Mouse (Mus musculus) adrenal gland (tissue): ENCODE data around the gene Ubiad1.

Source experiments
- intact Hi-C: fragments of 180-260 bp; cut with DNase I; formaldehyde crosslinking; loops from one replicate; pipeline ENCODE4 v1.15.1; 2025

The Ubiad1 gene

DNA sequence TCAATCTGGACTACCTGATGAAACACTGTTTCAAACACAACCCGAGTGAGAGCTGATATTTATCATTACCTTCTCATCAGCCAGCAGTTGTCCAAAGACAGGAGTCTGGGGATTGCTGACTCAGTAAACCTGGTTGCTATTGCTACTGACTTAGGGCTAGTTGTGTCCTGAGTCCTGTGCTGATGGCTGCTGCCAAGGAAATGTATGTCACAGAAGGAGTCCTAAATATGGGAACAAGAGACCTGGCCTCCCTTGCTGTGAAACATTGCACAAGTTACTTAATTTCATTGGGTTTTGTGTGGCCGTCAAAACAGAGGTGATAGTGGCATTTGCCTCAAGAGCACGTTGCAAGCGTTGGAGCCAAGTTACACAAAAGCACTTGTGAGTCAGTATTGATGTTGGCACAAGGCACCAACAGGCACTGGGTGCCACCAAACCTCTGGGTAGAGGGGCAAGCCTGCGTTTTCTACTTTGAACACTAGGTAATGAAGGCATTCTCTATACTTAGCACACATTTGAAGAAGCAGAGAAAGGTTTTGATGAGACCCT is 11.0 kb upstream of the Ubiad1 start:
- intact Hi-C loops: no loop called here

DNA sequence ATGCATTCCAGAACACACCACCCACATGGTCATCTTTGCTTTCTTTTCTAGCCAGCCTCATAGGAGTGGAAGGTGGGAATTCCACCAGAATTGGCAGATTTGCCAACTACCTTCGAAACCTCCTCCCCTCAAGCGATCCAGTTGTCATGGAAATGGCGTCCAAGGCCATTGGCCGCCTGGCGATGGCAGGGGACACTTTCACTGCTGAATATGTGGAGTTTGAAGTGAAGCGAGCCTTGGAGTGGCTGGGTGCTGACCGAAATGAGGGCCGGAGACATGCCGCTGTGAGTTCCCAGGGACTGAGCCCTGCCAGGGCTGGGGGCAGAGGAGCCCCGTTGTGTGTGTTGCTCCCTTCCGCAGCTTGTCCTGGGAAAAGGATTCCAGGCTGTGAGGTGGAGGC is 9.1 kb upstream of the Ubiad1 start:
- intact Hi-C loops: no loop called here

DNA sequence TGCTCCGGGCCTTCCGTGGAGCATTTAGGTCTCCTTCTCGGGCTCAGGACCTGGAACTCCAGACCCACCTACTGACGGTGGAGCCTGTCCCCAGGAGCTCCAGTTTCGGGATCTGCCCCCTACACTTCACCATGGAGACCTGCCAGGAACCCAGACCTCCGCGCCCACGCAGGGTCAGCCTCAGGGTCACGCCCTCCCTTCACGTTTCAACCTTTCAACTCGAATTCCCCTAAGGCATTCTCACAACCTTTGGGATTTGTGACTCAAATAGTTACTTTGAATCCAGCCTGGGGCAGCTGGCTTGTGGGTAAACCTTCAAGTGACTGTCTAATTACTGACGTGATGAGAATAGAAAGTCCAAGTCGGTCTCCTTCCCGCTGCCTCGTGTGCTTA is 4.3 kb upstream of the Ubiad1 start:
- intact Hi-C loops: no loop called here

DNA sequence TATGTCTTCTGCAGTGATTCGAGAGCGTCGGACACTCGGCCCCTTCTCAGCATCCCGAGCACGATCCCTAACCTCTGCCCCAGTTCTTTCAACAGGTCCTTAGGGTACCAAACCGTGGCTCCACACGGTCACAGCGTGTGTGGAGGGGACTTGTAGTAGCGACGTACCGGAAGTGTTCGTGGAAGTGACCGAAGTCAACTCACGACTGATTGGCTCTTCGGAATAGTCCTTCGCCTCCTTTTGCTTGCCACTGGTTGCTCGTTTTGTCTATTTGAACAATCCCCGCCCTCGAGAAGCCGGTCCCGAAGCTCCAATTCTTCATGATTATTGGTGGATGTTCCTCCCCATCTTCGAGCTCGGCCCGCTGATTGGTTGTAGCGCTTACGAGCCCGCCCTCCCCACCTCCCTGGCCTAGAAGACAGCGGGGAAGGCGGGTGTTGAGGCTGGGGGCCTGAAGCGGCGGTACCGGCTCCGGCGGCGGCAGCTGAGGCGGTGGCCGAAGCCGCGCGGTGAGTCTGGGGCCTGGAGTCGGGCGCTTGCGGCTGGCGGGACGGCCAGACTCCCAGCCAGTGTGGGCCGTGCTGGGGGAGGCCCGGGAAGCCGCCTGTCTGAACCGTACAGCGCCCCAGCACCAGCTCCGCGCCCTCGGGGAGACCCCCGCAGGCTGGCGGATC is 3.7 kb upstream of the Ubiad1 start, which contains the start of gene Mtor:
Gene Mtor, plus strand, starts transcription at position 433 of the 674 bp plus-strand sequence.
- intact Hi-C loops: no loop called here

DNA sequence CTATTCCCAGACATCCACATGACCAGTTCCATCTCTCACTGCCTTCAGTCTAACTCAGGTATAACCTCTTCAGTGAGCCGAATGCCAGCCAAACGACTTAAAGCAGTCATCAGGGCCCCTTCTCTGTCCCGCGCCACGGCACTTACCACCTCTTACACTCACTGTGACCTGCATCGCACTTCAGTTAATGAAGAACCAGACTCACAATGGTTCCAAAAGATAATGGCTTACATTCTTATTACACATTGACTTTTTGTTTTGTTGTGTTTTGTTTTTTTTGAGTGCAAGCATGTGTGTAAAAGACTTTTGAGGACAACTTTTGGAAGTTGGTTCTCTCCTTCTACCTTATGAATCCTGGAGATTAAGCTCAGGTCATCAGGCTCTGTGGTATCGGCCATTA is 2.0 kb downstream of the Ubiad1 start:
- intact Hi-C loops: no loop called here

DNA sequence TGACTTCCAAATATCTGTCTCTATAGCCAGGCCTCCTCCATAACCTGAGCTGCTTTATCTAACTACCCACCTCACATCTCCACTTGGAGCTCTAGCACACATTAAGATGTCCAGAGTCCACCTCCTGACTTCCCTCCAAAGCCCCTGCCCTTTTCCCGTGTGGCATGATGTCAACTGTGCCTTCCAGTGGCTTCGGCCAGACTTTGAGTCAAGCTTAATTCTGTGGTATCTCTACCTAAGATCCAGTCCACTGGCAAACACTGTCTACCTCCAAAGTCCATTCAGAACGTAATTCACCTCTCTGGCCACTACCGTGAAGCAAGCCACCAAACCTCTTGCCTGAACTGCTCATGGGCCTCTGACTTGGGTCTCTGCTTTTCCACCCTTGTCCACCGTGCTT is 2.6 kb downstream of the Ubiad1 start:
- intact Hi-C loops: no loop called here

DNA sequence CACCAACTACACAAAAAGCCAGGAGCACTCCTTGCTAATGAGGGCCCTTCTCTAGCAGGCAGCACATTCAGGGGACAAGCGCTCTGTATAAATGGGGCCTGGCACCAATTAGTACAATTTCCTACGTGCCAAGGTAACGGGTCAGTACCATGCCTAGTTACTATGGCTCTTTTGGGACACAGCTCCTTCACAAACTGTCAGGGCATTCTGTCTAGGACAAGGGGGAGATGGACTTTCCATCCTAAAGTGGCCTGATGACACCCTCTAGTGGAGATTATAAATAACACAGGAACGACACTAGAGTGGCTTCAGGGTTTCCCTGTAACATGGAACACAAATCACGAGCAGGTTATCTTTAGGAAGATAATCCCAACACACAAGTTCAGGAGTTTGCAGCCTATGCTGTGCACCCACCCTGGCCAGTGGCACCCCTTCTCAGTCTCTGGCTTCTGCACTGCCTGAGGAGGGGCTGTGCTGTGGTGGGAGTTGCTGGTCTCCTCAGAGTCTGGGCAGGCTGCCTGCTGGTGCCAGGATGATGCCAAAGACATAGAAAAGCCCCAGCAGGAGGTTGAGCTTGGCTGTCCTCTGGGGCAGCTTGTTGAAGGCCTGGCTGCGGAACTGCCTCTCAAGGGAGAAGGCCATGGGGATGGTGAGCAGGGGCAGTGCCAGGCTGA is 8.8 kb downstream of the Ubiad1 start:
- intact Hi-C loops: loop anchor here (2.0 kb wide), 1 partner anchor 265 kb away; no protein-coding TSS in a partner anchor

DNA sequence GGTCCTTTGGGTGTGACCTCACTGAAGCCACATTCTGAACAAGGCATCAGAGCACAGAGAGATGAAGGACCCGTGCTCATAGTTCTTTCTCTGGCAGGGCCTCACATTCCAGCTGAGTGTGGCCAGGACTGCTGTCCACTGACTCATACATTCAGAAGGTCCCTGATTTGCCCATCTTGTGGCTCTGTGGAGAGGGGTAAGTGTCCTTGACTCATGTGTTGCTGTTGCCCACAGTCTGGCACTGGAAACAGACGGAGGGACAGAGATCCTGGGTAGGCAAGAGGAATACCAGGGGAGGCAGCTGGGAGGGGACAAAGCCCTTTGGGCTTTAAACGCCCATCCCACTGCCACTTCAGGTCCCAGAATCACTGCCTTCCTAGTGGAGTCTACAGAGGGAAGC is 9.5 kb downstream of the Ubiad1 start:
- intact Hi-C loops: loop anchor here (2.0 kb wide), 1 partner anchor 264 kb away; no protein-coding TSS in a partner anchor

DNA sequence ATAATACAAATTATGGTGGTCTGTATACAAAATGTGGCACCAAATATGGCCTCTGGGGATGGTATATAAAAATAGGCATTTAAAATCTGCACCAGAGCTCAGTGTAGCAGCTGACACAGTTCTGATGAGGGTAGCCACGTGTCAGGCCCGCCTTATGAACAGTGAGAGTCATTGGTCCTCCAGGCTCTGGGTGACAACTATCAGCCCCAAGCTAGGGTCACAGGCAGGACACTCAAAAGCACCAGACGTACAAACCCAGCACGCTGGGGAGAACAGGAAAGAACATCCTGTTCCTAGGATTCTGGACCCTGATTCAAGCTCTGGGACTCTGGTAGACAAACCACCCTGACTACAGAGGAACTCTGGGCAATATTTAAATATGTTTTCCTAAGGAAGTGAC is 10.0 kb downstream of the Ubiad1 start:
- intact Hi-C loops: loop anchor here (2.0 to 5.0 kb wide), 2 partner anchors 264 to 322 kb away; no protein-coding TSS in a partner anchor

DNA sequence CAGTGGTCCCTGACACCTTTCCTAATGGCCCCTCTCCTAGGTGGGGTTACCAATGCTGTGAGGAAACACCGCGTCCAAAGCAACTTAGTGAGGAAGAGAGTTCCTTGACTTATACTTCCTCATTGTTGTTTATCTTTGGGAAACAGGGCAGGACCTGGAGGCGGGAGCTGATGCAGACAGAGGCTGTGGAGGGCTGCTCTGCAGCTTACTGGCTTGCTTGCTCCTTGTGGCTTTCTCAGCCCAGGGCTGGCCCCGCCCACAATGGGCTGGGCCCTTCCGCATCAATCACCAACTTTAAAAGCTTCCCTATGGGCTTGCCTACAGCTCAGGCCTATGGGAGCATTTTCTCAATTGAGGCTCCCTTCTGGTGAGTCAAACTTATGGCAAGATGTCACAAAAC is 10.8 kb downstream of the Ubiad1 start:
- intact Hi-C loops: loop anchor here (2.0 to 5.0 kb wide), 2 partner anchors 263 to 322 kb away; no protein-coding TSS in a partner anchor

DNA sequence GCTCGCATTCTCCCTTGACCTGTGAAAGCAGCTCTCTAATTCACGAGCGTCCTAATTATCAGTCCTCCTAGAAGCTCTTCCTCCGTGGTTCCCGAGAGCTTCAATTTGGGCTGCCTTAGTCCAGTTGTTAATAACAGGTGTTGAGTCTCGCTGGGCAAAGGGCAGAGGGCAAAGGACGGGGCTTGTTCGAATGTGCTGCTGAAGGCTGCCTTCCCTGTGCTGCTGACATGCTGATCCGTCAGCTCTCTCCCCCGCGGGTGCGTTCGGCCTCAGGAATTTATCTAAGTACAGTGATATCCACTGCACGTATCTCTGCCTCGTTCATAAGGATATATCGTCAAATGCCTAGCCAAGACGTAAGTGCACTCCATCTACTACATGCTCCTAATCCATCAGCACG is 11.2 kb downstream of the Ubiad1 start:
- intact Hi-C loops: loop anchor here (5.0 kb wide), 1 partner anchor 321 kb away; no protein-coding TSS in a partner anchor

DNA sequence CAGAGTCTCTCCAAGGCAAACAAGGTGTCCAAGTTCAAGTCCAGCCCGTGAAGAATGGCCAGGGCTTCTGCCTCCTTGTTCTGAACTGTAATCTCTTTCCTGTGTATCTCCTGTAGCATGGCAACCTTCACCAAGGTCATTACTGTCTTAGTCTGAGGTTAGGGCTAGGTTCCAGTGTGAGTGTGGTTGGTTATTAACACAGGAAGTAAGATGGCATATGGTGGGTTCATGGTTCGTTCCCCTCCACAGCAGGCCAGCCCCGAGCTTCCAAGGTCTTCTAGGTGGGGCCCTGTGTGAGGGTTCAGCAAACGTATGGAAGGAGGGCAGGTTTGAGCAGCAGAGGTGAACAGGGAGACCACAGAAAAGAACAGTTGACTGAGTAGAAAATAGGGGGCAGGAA is 12.1 kb downstream of the Ubiad1 start:
- intact Hi-C loops: loop anchor here (5.0 kb wide), 1 partner anchor 320 kb away; no protein-coding TSS in a partner anchor

DNA sequence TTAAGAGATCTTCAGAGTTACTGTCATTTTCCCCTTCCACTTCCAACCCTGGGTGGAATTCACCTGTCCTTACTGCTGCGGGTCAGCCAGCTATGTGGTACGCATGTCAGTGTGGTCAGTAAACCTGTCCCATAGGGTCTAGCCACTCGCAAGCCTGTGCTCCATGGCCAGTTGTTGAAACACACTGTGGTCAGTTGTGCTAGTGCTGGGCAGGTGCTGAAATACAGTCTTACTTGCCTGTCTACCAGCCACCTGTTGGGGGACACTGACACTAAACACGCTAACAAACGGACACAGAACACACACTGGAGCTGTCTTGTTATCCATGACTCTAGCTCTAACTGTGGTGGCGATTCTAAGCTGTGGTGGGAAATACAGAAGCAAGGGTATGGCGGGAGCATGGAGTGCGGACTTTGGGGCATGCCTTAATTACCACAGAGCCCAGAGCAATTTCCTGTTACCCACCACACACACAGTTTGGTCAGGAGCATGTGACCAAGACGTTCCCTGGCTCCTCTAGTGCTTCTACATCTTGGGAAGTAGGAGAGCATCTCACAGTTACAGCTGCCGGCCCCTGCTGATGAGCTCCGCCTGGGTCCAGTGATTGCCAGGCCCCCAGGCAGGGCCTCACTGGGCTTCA is 13.6 kb downstream of the Ubiad1 start:
- intact Hi-C loops: loop anchor here (5.0 kb wide), 1 partner anchor 319 kb away; no protein-coding TSS in a partner anchor

DNA sequence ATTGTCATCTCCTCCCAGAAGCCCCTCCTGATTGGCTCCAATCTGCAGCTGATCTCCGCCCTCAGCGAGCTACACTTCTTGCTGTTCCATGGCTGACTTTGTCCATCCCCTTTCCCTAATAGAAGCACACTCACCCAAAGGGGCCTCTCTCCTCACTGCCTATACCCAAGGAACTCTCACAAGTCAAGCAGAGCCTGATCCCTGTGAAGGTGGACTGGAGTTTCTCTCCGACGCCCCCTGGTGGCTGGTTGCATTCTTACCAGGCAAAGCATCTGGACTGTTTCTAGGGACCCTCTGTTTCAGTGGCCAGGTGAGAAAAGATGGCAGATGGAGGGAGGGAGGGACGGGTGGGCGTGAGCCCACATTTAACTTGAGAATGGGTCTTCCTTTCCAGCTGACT is 14.9 kb downstream of the Ubiad1 start:
- intact Hi-C loops: loop anchor here (5.0 kb wide), 2 partner anchors 142 to 317 kb away; partner anchors contain the start of gene Disp3

DNA sequence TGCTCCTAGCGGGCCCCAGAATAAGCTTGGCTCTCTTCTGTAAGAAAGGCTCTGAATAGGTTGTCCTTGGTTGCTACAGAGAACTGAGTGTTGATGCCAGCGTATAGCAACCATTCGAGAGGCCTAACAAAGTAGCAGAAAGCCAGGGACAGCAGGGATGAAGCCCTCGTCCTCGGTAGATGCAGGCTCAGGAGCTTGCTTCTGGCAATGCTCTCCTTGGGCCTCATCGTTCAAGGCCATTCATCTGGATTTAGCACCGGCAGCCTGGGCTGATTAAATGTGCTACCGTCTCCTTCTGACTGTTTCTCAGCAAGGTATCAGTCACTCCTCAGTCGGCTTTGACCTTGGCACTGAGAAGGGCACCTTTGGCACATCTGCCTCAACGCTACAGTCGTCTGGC is 15.4 kb downstream of the Ubiad1 start:
- intact Hi-C loops: loop anchor here (5.0 kb wide), 1 partner anchor 142 kb away; the partner anchor contains the start of gene Disp3

DNA sequence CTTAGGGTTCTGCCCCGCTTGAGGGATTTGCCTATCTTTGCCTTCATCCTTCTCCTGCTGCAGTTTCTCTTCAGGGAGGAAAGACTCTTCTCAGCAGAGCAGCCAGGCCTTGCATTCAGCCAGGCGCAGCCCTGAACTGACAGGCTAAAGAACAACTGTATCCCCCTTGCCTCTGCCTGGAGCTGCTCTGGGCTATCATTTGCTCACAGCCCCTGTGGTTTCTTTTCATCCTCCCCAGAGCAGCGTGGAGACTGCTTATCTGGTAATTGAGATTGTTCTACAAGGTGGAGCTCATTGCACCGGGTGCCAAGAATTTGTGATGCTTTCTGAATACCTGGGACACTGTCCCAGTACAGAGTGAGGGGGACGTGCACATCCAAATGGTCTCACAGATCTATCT is 16.0 kb downstream of the Ubiad1 start:
- intact Hi-C loops: loop anchor here (5.0 kb wide), 1 partner anchor 141 kb away; the partner anchor contains the start of gene Disp3

DNA sequence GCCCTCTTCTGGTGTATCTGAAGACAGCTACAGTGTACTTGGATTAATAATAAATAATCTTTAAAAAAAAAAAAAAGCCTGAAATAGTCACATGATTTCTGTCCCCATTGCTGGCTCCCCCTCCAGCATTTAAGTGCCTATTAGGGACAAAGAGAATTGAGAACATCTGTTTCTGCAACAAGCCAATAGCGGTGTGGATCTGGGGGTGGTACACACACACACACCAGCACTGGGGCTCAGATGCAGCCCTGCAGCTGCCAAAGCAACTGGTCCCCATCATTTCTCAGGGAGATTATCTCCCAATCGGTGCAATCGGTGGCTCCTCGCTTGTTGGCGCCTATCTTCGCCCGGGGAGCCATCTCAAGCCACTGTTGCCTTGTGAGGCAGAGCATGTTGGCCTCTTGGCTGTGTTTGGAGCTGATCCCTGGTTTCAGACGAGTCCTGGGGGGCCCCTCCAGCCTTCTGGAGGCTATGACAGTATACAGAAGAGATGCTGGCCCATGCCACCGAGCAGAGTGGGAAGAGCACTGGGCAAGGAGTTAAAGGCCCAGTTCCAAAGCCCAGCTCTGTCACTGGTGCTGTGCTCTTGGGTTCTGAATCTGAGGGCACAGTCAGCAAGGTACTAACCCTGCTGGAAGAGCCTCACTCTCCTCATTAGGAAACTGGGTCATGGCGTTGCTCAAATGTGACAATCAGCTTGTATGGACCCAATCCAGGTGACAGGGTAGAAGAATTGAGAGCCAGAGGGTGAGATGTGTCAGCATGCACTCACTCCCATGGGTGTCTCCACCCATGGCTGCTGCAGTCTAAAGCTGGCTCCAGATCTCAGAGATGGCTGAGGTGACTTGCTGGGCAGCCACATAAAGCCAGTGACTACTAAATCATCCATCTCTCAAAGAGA is 17.4 kb downstream of the Ubiad1 start:
- intact Hi-C loops: loop anchor here (5.0 kb wide), 1 partner anchor 140 kb away; the partner anchor contains the start of gene Disp3

DNA sequence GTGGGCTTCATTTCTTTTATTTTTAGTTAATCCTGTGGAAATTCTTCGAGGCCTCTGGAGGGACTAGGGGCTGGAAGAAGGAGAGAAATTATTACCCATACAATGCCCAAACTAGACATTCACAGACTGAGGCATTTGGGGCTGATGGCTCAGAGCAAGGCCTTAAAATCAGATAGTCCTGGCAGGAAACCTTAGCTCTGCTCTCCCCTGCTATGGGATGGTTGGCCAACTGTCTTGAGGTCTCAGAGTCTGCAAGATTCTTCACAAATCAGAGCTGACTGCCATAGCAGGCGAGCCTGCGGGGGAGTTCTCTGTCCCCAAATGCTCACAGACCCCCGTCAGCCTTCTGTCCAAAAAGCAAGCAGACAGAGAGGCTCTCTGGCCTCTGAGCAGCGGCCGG is 27.0 kb downstream of the Ubiad1 start:
- intact Hi-C loops: no loop called here

DNA sequence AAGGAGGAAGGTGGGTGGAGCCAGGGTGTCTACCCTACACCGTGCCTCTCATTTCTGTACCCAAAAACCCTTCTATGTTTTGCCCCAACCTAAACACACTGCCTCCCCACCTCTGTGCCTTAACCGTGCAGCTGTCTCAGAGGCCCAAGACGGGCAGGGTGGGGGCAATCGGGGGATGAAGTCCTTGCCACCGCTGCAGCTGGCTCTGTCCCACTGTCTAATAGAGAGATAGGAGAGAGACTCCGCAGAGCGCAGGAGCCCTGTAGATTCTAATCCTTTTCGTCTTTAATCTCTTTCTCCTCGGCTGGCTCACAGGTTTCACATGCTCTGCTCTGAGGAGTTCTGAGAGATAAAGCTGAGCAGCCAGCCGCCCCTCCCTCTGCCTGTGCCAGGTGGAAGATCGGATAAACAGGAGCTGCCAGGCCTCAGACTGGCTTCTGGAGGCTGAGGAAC is 27.5 kb downstream of the Ubiad1 start:
- intact Hi-C loops: no loop called here

DNA sequence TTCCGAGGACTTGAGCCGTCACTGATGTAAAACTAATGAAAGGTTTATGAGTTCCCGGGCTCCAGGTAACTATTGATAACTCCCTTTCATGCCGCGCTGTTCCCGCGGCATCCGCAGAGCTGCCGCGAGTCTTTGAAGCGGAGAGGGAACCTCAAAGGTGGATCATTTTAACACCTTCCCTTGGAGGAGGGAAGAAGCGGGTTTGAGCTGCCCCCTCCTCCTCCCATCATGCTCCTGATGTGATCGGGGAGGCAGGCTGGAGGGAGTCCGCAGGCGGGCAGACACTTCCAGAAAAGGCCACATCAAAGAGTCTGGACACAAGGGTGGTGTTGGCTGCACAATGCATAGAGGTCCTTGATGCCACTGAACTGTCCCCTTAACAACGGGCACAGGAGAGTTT is 29.0 kb downstream of the Ubiad1 start:
- intact Hi-C loops: no loop called here
